Mouse (Mus musculus): Measurements from ENCODE around the gene Nuak1.

DNA sequence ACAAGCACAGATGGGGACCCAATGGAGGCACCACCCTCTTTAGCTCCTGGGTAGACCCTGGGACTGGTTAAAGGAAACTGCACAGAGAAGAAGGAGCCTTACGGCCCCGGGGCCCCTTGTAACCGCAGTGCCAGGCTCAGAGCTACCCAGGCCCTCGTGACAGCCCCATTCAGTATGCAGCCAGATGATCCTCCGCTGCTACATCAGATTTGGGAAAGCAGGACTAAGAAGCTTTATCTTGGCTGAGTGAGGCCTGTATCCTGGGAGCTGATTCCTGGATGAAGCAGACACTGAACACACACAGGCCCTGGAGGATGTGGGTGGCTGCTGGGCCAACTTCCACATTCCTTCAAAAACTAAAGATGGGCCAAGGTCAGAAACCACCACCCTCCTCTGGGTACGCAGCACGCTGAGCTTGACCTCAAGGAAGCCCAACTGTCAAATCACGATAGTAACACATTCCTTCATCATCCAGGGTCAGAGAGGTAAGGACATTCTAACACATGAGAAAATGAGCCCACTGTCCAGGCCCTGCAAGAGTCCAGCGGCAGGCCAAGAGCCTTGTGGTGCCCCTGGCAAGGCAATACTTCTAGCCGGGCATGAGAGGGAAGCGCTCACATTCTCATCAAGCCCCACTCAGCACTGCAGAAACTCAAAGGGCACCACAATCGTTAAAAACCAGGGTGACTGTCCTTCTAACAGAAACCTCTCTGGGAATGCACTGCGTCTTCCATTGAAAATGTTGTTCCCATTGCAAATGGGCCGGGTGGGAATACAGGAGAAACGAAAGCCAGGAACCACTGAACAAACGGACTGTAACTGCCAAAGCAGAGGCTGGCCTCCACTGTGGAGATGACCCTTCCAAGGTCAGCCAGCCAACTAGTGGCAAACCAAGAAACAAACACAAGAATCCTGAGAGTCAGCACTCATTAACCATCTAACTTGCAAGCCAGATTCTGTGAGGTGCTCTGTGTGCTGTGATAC lies 29.0 kb downstream of the Nuak1 start:
- TF ChIP-seq FLI1 (IDR thresholded peaks at IDR 0.05; ENCODE audit: low read length) (no peak), GATA1 (IDR thresholded peaks at IDR 0.05; ENCODE audit: borderline replicate concordance, low read length) (no peak)

Data from megakaryocyte, embryonic 14.5 days (primary cell).